Mouse (Mus musculus): ENCODE data around the gene A830031A19Rik. TPM values are rescaled to one million over a fixed set of nuclear protein-coding genes. Genes with fewer than 3 reads are reported as not detected.

The A830031A19Rik gene
- not detected in 3 replicates for total RNA-seq (2017)

GRCm38 (mm10) chr11:24074634-24075104 lies at the start of gene A830031A19Rik:
TSS of gene A830031A19Rik (minus strand) at chr11:24075054.
- no peak for ATAC-seq (replicated peaks; ENCODE audit: insufficient number of reproducible peaks, low FRiP score, low TSS enrichment, poor library complexity, severe bottlenecking)

- ATAC-seq (replicated peaks; ENCODE audit: insufficient number of reproducible peaks, low FRiP score, low TSS enrichment, poor library complexity, severe bottlenecking), result no peak
These were observed 49.1 kb upstream of the A830031A19Rik start for GRCm38 (mm10) chr11:24123991-24124390.

- no peak for ATAC-seq (replicated peaks; ENCODE audit: insufficient number of reproducible peaks, low FRiP score, low TSS enrichment, poor library complexity, severe bottlenecking)
These were observed 48.0 kb upstream of the A830031A19Rik start for GRCm38 (mm10) chr11:24122899-24123298.

- ATAC-seq (replicated peaks; ENCODE audit: insufficient number of reproducible peaks, low FRiP score, low TSS enrichment, poor library complexity, severe bottlenecking), result no peak
These were observed 46.3 kb upstream of the A830031A19Rik start for GRCm38 (mm10) chr11:24121136-24121535.

- no peak for ATAC-seq (replicated peaks; ENCODE audit: insufficient number of reproducible peaks, low FRiP score, low TSS enrichment, poor library complexity, severe bottlenecking)
These were observed 41.9 kb upstream of the A830031A19Rik start for GRCm38 (mm10) chr11:24116582-24117318.

GRCm38 (mm10) chr11:24116041-24116440 lies 41.2 kb upstream of the A830031A19Rik start:
- no peak for ATAC-seq (replicated peaks; ENCODE audit: insufficient number of reproducible peaks, low FRiP score, low TSS enrichment, poor library complexity, severe bottlenecking)

GRCm38 (mm10) chr11:24115017-24115752 lies 40.3 kb upstream of the A830031A19Rik start:
- no peak for ATAC-seq (replicated peaks; ENCODE audit: insufficient number of reproducible peaks, low FRiP score, low TSS enrichment, poor library complexity, severe bottlenecking)

GRCm38 (mm10) chr11:24111720-24112119 lies 36.9 kb upstream of the A830031A19Rik start:
- ATAC-seq (replicated peaks; ENCODE audit: insufficient number of reproducible peaks, low FRiP score, low TSS enrichment, poor library complexity, severe bottlenecking), result peak; percentile 61

GRCm38 (mm10) chr11:24110113-24110512 lies 35.3 kb upstream of the A830031A19Rik start:
- no peak for ATAC-seq (replicated peaks; ENCODE audit: insufficient number of reproducible peaks, low FRiP score, low TSS enrichment, poor library complexity, severe bottlenecking)

- no peak for ATAC-seq (replicated peaks; ENCODE audit: insufficient number of reproducible peaks, low FRiP score, low TSS enrichment, poor library complexity, severe bottlenecking)
These were observed 34.5 kb upstream of the A830031A19Rik start for GRCm38 (mm10) chr11:24109388-24109787.

GRCm38 (mm10) chr11:24108974-24109373 lies 34.1 kb upstream of the A830031A19Rik start:
- no peak for ATAC-seq (replicated peaks; ENCODE audit: insufficient number of reproducible peaks, low FRiP score, low TSS enrichment, poor library complexity, severe bottlenecking)

GRCm38 (mm10) chr11:24107414-24107813 lies 32.6 kb upstream of the A830031A19Rik start:
- no peak for ATAC-seq (replicated peaks; ENCODE audit: insufficient number of reproducible peaks, low FRiP score, low TSS enrichment, poor library complexity, severe bottlenecking)

GRCm38 (mm10) chr11:24103128-24103742 lies 28.4 kb upstream of the A830031A19Rik start:
- no peak for ATAC-seq (replicated peaks; ENCODE audit: insufficient number of reproducible peaks, low FRiP score, low TSS enrichment, poor library complexity, severe bottlenecking)

GRCm38 (mm10) chr11:24102372-24102771 lies 27.5 kb upstream of the A830031A19Rik start:
- ATAC-seq (replicated peaks; ENCODE audit: insufficient number of reproducible peaks, low FRiP score, low TSS enrichment, poor library complexity, severe bottlenecking), result no peak

- no peak for ATAC-seq (replicated peaks; ENCODE audit: insufficient number of reproducible peaks, low FRiP score, low TSS enrichment, poor library complexity, severe bottlenecking)
These were observed 26.8 kb upstream of the A830031A19Rik start for GRCm38 (mm10) chr11:24101625-24102024.

GRCm38 (mm10) chr11:24100449-24101070 lies 25.7 kb upstream of the A830031A19Rik start:
- no peak for ATAC-seq (replicated peaks; ENCODE audit: insufficient number of reproducible peaks, low FRiP score, low TSS enrichment, poor library complexity, severe bottlenecking)

GRCm38 (mm10) chr11:24099886-24100293 lies 25.0 kb upstream of the A830031A19Rik start:
- ATAC-seq (replicated peaks; ENCODE audit: insufficient number of reproducible peaks, low FRiP score, low TSS enrichment, poor library complexity, severe bottlenecking), result no peak

- ATAC-seq (replicated peaks; ENCODE audit: insufficient number of reproducible peaks, low FRiP score, low TSS enrichment, poor library complexity, severe bottlenecking), result no peak
These were observed 24.4 kb upstream of the A830031A19Rik start for GRCm38 (mm10) chr11:24099215-24099614.

GRCm38 (mm10) chr11:24098662-24099061 lies 23.8 kb upstream of the A830031A19Rik start:
- no peak for ATAC-seq (replicated peaks; ENCODE audit: insufficient number of reproducible peaks, low FRiP score, low TSS enrichment, poor library complexity, severe bottlenecking)

All from monocyte, adult 5-6 weeks (primary cell).